Mouse (Mus musculus) heart, postnatal 0 days (tissue): ENCODE data around the gene Cdc42ep5.

ENCODE experiments used
- CTCF ChIP-seq: IDR thresholded peaks from 2 replicates; pipeline ENCODE4 v1.5.1; 2016; ENCODE audit warnings: antibody characterized with exemption, control low read depth, low read depth
- EP300 ChIP-seq: IDR thresholded peaks from 2 replicates; pipeline ENCODE4 v1.6.1; 2016; ENCODE audit warnings: antibody characterized with exemption, low read depth

GRCm38 (mm10) chr7:4138181-4138580, 26.5 kb downstream of the Cdc42ep5 start:
- TF ChIP-seq EP300 (no peak), CTCF (no peak)
